Mouse (Mus musculus) spleen, postnatal 4 days (tissue): Measurements from ENCODE around the gene Gm9964.
"Not testable (repeated sequence)": the region's sequence is repeated elsewhere in the genome, so short reads cannot be mapped to it uniquely, and the experiment has no call there.

Source experiments
- DNase-seq, 2 experiments: peaks; one replicate each; pipeline ENCODE4 v3.0.0; 2022; ENCODE audit warnings: low spot score in 2 of 2

The Gm9964 gene

GRCm38 (mm10) chr11:79299719-79300431 lies 3.2 kb upstream of the Gm9964 start:
- DNase-seq = no peak

- DNase-seq = peak in 1 of 2 experiments; percentile 69
Measured at GRCm38 (mm10) chr11:79296167-79296566, 539 bp downstream of the Gm9964 start.

- DNase-seq = no peak
Measured at GRCm38 (mm10) chr11:79293971-79294370, 2.7 kb downstream of the Gm9964 start.

- DNase-seq = no peak
Measured at GRCm38 (mm10) chr11:79293025-79293424, 3.7 kb downstream of the Gm9964 start.

- no peak for DNase-seq
Measured at GRCm38 (mm10) chr11:79292130-79292529, 4.6 kb downstream of the Gm9964 start.

GRCm38 (mm10) chr11:79291651-79292050 lies 5.1 kb downstream of the Gm9964 start:
- DNase-seq = no peak

- DNase-seq = no peak
Measured at GRCm38 (mm10) chr11:79290473-79290872, 6.2 kb downstream of the Gm9964 start.

- DNase-seq = no peak
Measured at GRCm38 (mm10) chr11:79288913-79289640, 7.6 kb downstream of the Gm9964 start.

- DNase-seq = no peak
Measured at GRCm38 (mm10) chr11:79288278-79288843, 8.3 kb downstream of the Gm9964 start.

GRCm38 (mm10) chr11:79287447-79287846 lies 9.3 kb downstream of the Gm9964 start:
- no peak for DNase-seq

- DNase-seq = no peak
Measured at GRCm38 (mm10) chr11:79286305-79286799, 10.4 kb downstream of the Gm9964 start.

- DNase-seq = no peak
Measured at GRCm38 (mm10) chr11:79283350-79284030, 13.2 kb downstream of the Gm9964 start.

- DNase-seq = no peak
Measured at GRCm38 (mm10) chr11:79281396-79281795, 15.3 kb downstream of the Gm9964 start.

GRCm38 (mm10) chr11:79279732-79280405 lies 16.8 kb downstream of the Gm9964 start:
- DNase-seq = no peak

- no peak for DNase-seq
Measured at GRCm38 (mm10) chr11:79273757-79274156, 22.9 kb downstream of the Gm9964 start.

- no peak for DNase-seq
Measured at GRCm38 (mm10) chr11:79273039-79273438, 23.7 kb downstream of the Gm9964 start.

GRCm38 (mm10) chr11:79267171-79267570 lies 29.5 kb downstream of the Gm9964 start:
- no peak for DNase-seq

- no peak for DNase-seq
Measured at GRCm38 (mm10) chr11:79264376-79264775, 32.3 kb downstream of the Gm9964 start.

- DNase-seq = not testable (repeated sequence)
Measured at GRCm38 (mm10) chr11:79260126-79260525, 36.6 kb downstream of the Gm9964 start.

- DNase-seq = no peak
Measured at GRCm38 (mm10) chr11:79258738-79259137, 38.0 kb downstream of the Gm9964 start.

- peak; percentile 93 to 97 for DNase-seq
Measured at GRCm38 (mm10) chr11:79254391-79255098, 42.2 kb downstream of the Gm9964 start, which contains the start of gene Wsb1. Gene Wsb1 (minus strand): TSS chr11:79254671.
